Mouse (Mus musculus) limb, embryonic 14.5 days (tissue): ENCODE results near the gene Kif22. TPM values are rescaled to one million over a fixed set of nuclear protein-coding genes. Genes with fewer than 3 reads are reported as not detected.

Experiments
- ATAC-seq: fragments of 200-750 bp; cut with Nextera tagmentation; 2 replicates; pipeline ENCODE4 v1.8.0; 2017; ENCODE audit warnings: low read depth, moderate number of reproducible peaks, moderate TSS enrichment; ENCODE audit not compliant: low FRiP score
- DNase-seq: peaks from one replicate; pipeline ENCODE4 v3.0.0-alpha.2; 2015; ENCODE audit warnings: low spot score
- H3K27ac ChIP-seq: fragments of 300-500 bp; sonication (generic); replicated peaks from 2 replicates; pipeline ENCODE4 v1.5.1; 2014; ENCODE audit warnings: low read depth, mild to moderate bottlenecking, low read length, moderate library complexity, mixed read lengths
- H3K27me3 ChIP-seq: fragments of 300-500 bp; sonication (generic); 2 replicates; pipeline ENCODE4 v1.6.1; 2014; ENCODE audit warnings: low read length, mixed read lengths; ENCODE audit not compliant: control insufficient read depth, insufficient read depth
- H3K36me3 ChIP-seq: fragments of 300-500 bp; sonication (generic); 2 replicates; pipeline ENCODE4 v1.6.1; 2014; ENCODE audit warnings: mild to moderate bottlenecking, low read length, moderate library complexity, mixed read lengths; ENCODE audit not compliant: control insufficient read depth, insufficient read depth
- H3K4me1 ChIP-seq: fragments of 300-500 bp; sonication (generic); 2 replicates; pipeline ENCODE4 v1.6.1; 2014; ENCODE audit warnings: antibody characterized with exemption, low read length, mixed read lengths; ENCODE audit not compliant: control insufficient read depth, insufficient read depth
- H3K4me2 ChIP-seq: fragments of 300-500 bp; sonication (generic); replicated peaks from 2 replicates; pipeline ENCODE4 v1.6.1; 2014; ENCODE audit warnings: low read depth, mild to moderate bottlenecking, low read length, moderate library complexity; ENCODE audit not compliant: severe bottlenecking
- H3K4me3 ChIP-seq: fragments of 300-500 bp; sonication (generic); replicated peaks from 2 replicates; pipeline ENCODE4 v1.5.1; 2014; ENCODE audit warnings: low read length
- H3K9ac ChIP-seq: fragments of 300-500 bp; sonication (generic); 2 replicates; pipeline ENCODE4 v1.6.1; 2014; ENCODE audit warnings: mild to moderate bottlenecking, low read depth, low read length, moderate library complexity; ENCODE audit not compliant: severe bottlenecking
- H3K9me3 ChIP-seq: fragments of 300-500 bp; sonication (generic); 2 replicates; pipeline ENCODE4 v1.6.1; 2016; ENCODE audit warnings: low read length; ENCODE audit not compliant: control insufficient read depth
- POLR2A ChIP-seq: fragments of 200-500 bp; IDR thresholded peaks from 2 replicates; pipeline ENCODE4 v1.8.0; 2012; ENCODE audit warnings: inconsistent platforms, mild to moderate bottlenecking, moderate library complexity, borderline replicate concordance; ENCODE audit not compliant: insufficient read depth, insufficient read length; ENCODE audit errors: extremely low read depth
- WGBS: fragments of 180-500 bp; shearing (Covaris S2); extraction: QIAGEN DNeasy Blood & Tissue Kit; methylation state at CpG from one replicate; pipeline ENCODE4 v1.1.7; 2014; 5-methylcytosine and 5-hydroxymethylcytosine counted together
- polyA plus RNA-seq, 2 experiments: library from polyadenylated mRNA; depleted of rRNA in 1 of 2; stranded (reverse) in 1 of 2; unstranded in 1 of 2; fragments of >200 nt; fragmentation: Nextera tagmentation in 1 of 2; extraction: Ambion mirVana in 1 of 2; gene quantifications; 2 replicates each; pipeline versions ENCODE4 v1.2.1 to v1.2.3; 2012 to 2014

Kif22 gene
- polyA plus RNA-seq (2012; rRNA removed) (57.4 and 68.4 TPM in 2 replicates), polyA plus RNA-seq (2014; fragmentation: Nextera tagmentation; extraction: Ambion mirVana) (87.2 and 92.8 TPM in 2 replicates)

- DNase-seq (peak; percentile 86), ATAC-seq (peak; percentile 88)
- no peaks in the 10 kb centered on the region for H3K27me3 ChIP-seq
- H3K27ac ChIP-seq = peak within 1 kb of the TSS; percentile 72
- H3K9ac ChIP-seq = peak within 1 kb of the TSS; percentile 71
- WGBS = 1% methylated on average over 52 of the region's 53 CpGs
- no peaks in the 10 kb centered on the region for H3K36me3 ChIP-seq
- peaks cover 4% of the 10 kb centered on the region; the same call in 1 of the 2 replicates for H3K4me1 ChIP-seq
- H3K9me3 ChIP-seq = no peaks in the 10 kb centered on the region
- TF ChIP-seq POLR2A = no peak
- peak within 1 kb of the TSS; percentile 84 for H3K4me3 ChIP-seq
- H3K4me2 ChIP-seq = peak within 1 kb of the TSS; percentile 82
Measured at GRCm38 (mm10) chr7:127041851-127042672, at the start of gene Kif22. Kif22 (minus strand) TSS chr7:127042471.

GRCm38 (mm10) chr7:127091114-127091896 is 49.0 kb upstream of the Kif22 start, which contains the start of gene AI467606:
AI467606 (plus strand) TSS chr7:127091359.
- no peak within 1 kb of the TSS for H3K27ac ChIP-seq
- peak within 1 kb of the TSS; percentile 15 for H3K4me3 ChIP-seq
- H3K36me3 ChIP-seq = no peaks in the 10 kb centered on the region
- no peak within 1 kb of the TSS for H3K9ac ChIP-seq
- peak within 1 kb of the TSS; percentile 29 for H3K4me2 ChIP-seq
- H3K9me3 ChIP-seq = no peaks in the 10 kb centered on the region
- DNase-seq (peak; percentile 40), ATAC-seq (peak; percentile 44; the same call in 1 of the 2 replicates)
- WGBS = 60% methylated on average over 16 of the region's 16 CpGs
- no peaks in the 10 kb centered on the region for H3K27me3 ChIP-seq
- H3K4me1 ChIP-seq = no peaks in the 10 kb centered on the region
- no peak for TF ChIP-seq POLR2A

- ATAC-seq (no peak), DNase-seq (no peak)
- Histone ChIP-seq H3K4me3 (no peak overlapping the region), H3K4me1 (no peaks in the 10 kb centered on the region), H3K9ac (no peak overlapping the region), H3K4me2 (no peak overlapping the region), H3K27ac (no peak overlapping the region), H3K9me3 (no peaks in the 10 kb centered on the region), H3K36me3 (no peaks in the 10 kb centered on the region), H3K27me3 (no peaks in the 10 kb centered on the region)
- WGBS = 85% methylated on average over 20 of the region's 20 CpGs
- TF ChIP-seq POLR2A = no peak
Measured at GRCm38 (mm10) chr7:127090154-127091113, 48.2 kb upstream of the Kif22 start.

GRCm38 (mm10) chr7:127088901-127089845 is 46.9 kb upstream of the Kif22 start:
- no peaks in the 10 kb centered on the region for H3K9me3 ChIP-seq
- ATAC-seq (no peak), DNase-seq (no peak)
- 30% methylated on average over 27 of the region's 27 CpGs for WGBS
- H3K4me2 ChIP-seq = peak overlapping the region; percentile 31
- no peaks in the 10 kb centered on the region for H3K36me3 ChIP-seq
- 0 out of 2 replicates have a peak overlapping the region, but pooled peaks have one; percentile 4 for H3K4me3 ChIP-seq
- H3K27ac ChIP-seq = no peak overlapping the region
- H3K9ac ChIP-seq = peak overlapping the region; percentile 28
- TF ChIP-seq POLR2A = no peak
- no peaks in the 10 kb centered on the region for H3K4me1 ChIP-seq
- no peaks in the 10 kb centered on the region for H3K27me3 ChIP-seq
